Mouse (Mus musculus) left cerebral cortex, postnatal 36 days (tissue): ENCODE measurements at regions not wholly inside any gene's neighbourhood (a gene's known extent, or its start where the extent isn't known, plus 50 kb on each side); places are given as distances from the start of the nearest gene placed in this dataset.
"Not testable (repeated sequence)": the region's sequence is repeated elsewhere in the genome, so short reads cannot be mapped to it uniquely, and the experiment has no call there.

Experiments
- DNase-seq, 2 experiments: peaks; one replicate each; pipeline ENCODE4 v3.0.0; 2021 to 2022; ENCODE audit warnings: low spot score in 2 of 2, mixed read lengths in 1 of 2
- intact Hi-C: fragments of 180-260 bp; cut with DNase I; formaldehyde crosslinking; loops from one replicate; pipeline ENCODE4 v1.15.1; 2025

- intact Hi-C loops, result no loop called here
Observed at GRCm38 (mm10) chr3:39857214-39857839, 673.8 kb upstream of the Intu start.

GRCm38 (mm10) chr3:39876046-39876445 is 655.0 kb upstream of the Intu start:
- intact Hi-C loops, DNase-seq: not testable (repeated sequence)

More at GRCm38 (mm10) chr3:39857214-39857839, 673.8 kb upstream of the Intu start:
- no peak for DNase-seq

- intact Hi-C loops, result no loop called here
- DNase-seq, result no peak
Observed at GRCm38 (mm10) chr3:39884370-39884769, 646.7 kb upstream of the Intu start.

GRCm38 (mm10) chr3:39888376-39888775 is 642.7 kb upstream of the Intu start:
- no peak for DNase-seq
- intact Hi-C loops, result no loop called here

- intact Hi-C loops, result no loop called here
- DNase-seq, result no peak
Observed at GRCm38 (mm10) chr3:39889222-39889621, 641.9 kb upstream of the Intu start.

GRCm38 (mm10) chr3:39898961-39899360 is 632.1 kb upstream of the Intu start:
- no peak for DNase-seq
- intact Hi-C loops, result no loop called here

- intact Hi-C loops, result no loop called here
- DNase-seq, result no peak
Observed at GRCm38 (mm10) chr3:39900207-39900606, 630.9 kb upstream of the Intu start.

GRCm38 (mm10) chr3:39904377-39904776 is 626.7 kb upstream of the Intu start:
- intact Hi-C loops, result no loop called here
- no peak for DNase-seq

- DNase-seq, result peak; percentile 24 to 38
- intact Hi-C loops, result no loop called here
Observed at GRCm38 (mm10) chr3:39908676-39909362, 622.3 kb upstream of the Intu start.

GRCm38 (mm10) chr3:39909642-39910041 is 621.4 kb upstream of the Intu start:
- no peak for DNase-seq
- intact Hi-C loops, result no loop called here

- intact Hi-C loops, result no loop called here
- DNase-seq, result no peak
Observed at GRCm38 (mm10) chr3:39918601-39919000, 612.5 kb upstream of the Intu start.

GRCm38 (mm10) chr3:39925436-39925835 is 605.6 kb upstream of the Intu start:
- DNase-seq, result no peak
- intact Hi-C loops, result no loop called here

GRCm38 (mm10) chr3:39928421-39928820 is 602.7 kb upstream of the Intu start:
- intact Hi-C loops, result no loop called here
- no peak for DNase-seq

- intact Hi-C loops, result no loop called here
- no peak for DNase-seq
Observed at GRCm38 (mm10) chr3:39933372-39933771, 597.7 kb upstream of the Intu start.

- DNase-seq, result no peak
- intact Hi-C loops, result no loop called here
Observed at GRCm38 (mm10) chr3:39937719-39938278, 593.3 kb upstream of the Intu start.

- no peak for DNase-seq
- intact Hi-C loops, result no loop called here
Observed at GRCm38 (mm10) chr3:39944581-39944980, 586.5 kb upstream of the Intu start.

GRCm38 (mm10) chr3:39952103-39952502 is 579.0 kb upstream of the Intu start:
- intact Hi-C loops, result no loop called here
- DNase-seq, result no peak

- DNase-seq, result no peak
- intact Hi-C loops, result no loop called here
Observed at GRCm38 (mm10) chr3:39952556-39952955, 578.5 kb upstream of the Intu start.

GRCm38 (mm10) chr3:39961836-39962640 is 569.0 kb upstream of the Intu start:
- intact Hi-C loops, result no loop called here
- no peak for DNase-seq

- intact Hi-C loops, result no loop called here
- peak in 1 of 2 experiments; percentile 15 for DNase-seq
Observed at GRCm38 (mm10) chr3:39965431-39965830, 565.7 kb upstream of the Intu start.
